Mouse (Mus musculus): Measurements from ENCODE around the gene St5.

DNA sequence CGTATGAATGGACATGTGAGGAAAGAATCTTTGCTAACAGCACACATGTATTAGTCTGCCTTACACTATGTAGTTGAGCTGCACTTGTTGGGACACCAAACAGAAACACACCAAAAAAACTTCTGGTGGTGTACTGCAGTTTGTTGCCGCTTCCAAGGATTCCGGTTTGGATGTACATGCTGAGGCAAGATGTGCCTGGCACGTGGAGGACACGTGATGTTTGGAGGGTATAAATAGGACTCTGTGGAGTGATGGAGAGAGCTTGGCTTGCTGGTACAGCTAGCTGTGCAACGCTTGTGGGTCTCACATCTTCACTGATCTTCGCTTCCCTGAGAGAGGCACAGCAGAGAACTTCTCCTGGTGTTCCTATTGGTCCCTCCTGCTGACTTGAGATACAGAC, 129.2 kb downstream of the St5 start:
- TF ChIP-seq CTCF (IDR thresholded peaks at IDR 0.05; ENCODE audit: extremely low read depth, insufficient read depth, insufficient read length, insufficient replicate concordance), result no peak
- no peak for TF ChIP-seq POLR2A (IDR thresholded peaks at IDR 0.05; ENCODE audit: low read depth, low read length)

Measured in spleen, adult 2 months (tissue).